Mouse (Mus musculus) E14TG2a.4 (cell line): ENCODE data around the gene AA467197.

Source experiments
- CTCF ChIP-seq: conservative IDR thresholded peaks from 2 replicates; pipeline ENCODE4 v1.5.1; 2014; ENCODE audit warnings: low read length
- NANOG ChIP-seq: IDR thresholded peaks from 2 replicates; pipeline ENCODE4 v1.6.1; 2014; ENCODE audit warnings: borderline replicate concordance, low read length, mixed read lengths
- POU5F1 ChIP-seq: IDR thresholded peaks from 2 replicates; pipeline ENCODE4 v1.6.1; 2014; ENCODE audit warnings: low read length, borderline replicate concordance

- TF ChIP-seq CTCF (no peak), NANOG (no peak), POU5F1 (no peak)
Observed at GRCm38 (mm10) chr2:122656052-122656451, 19.3 kb downstream of the AA467197 start.
